Mouse (Mus musculus) forebrain, embryonic 12.5 days (tissue): Measurements from ENCODE around the gene Ebp. TPM values are rescaled to one million over a fixed set of nuclear protein-coding genes. Genes with fewer than 3 reads are reported as not detected.

ENCODE experiments used
- ATAC-seq: fragments of 200-750 bp; cut with Nextera tagmentation; 2 replicates; pipeline ENCODE4 v1.8.0; 2017; ENCODE audit warnings: moderate TSS enrichment; ENCODE audit not compliant: low FRiP score
- H3K27ac ChIP-seq: fragments of 300-500 bp; sonication (generic); 2 replicates; pipeline ENCODE4 v1.5.1; 2016; ENCODE audit warnings: mild to moderate bottlenecking
- H3K27me3 ChIP-seq: fragments of 300-500 bp; sonication (generic); 2 replicates; pipeline ENCODE4 v1.6.1; 2016; ENCODE audit warnings: mild to moderate bottlenecking
- H3K36me3 ChIP-seq: fragments of 300-500 bp; sonication (generic); replicated peaks from 2 replicates; pipeline ENCODE4 v1.6.1; 2016; ENCODE audit warnings: mild to moderate bottlenecking
- H3K4me1 ChIP-seq: fragments of 300-500 bp; sonication (generic); 2 replicates; pipeline ENCODE4 v1.6.1; 2016
- H3K4me2 ChIP-seq: fragments of 300-500 bp; sonication (generic); 2 replicates; pipeline ENCODE4 v1.6.1; 2016; ENCODE audit warnings: mild to moderate bottlenecking, moderate library complexity
- H3K4me3 ChIP-seq: fragments of 300-500 bp; sonication (generic); replicated peaks from 2 replicates; pipeline ENCODE4 v1.5.1; 2016; ENCODE audit warnings: mild to moderate bottlenecking
- H3K9ac ChIP-seq: fragments of 300-500 bp; sonication (generic); 2 replicates; pipeline ENCODE4 v1.6.1; 2016; ENCODE audit warnings: mild to moderate bottlenecking
- H3K9me3 ChIP-seq: fragments of 300-500 bp; sonication (generic); 2 replicates; pipeline ENCODE4 v1.6.1; 2016
- WGBS: fragments of 180-500 bp; shearing (Covaris S2); methylation state at CpG from one replicate; pipeline ENCODE4 v1.1.7; 2016; 5-methylcytosine and 5-hydroxymethylcytosine counted together
- polyA plus RNA-seq: library from polyadenylated mRNA; unstranded; fragments of >200 nt; fragmentation: Nextera tagmentation; extraction: Ambion mirVana; gene quantifications from 2 replicates; pipeline ENCODE4 v1.2.1, GENCODE M21; 2016

The Ebp gene
- polyA plus RNA-seq, 1 experiment from 2014 or later, result 25.3 TPM

DNA sequence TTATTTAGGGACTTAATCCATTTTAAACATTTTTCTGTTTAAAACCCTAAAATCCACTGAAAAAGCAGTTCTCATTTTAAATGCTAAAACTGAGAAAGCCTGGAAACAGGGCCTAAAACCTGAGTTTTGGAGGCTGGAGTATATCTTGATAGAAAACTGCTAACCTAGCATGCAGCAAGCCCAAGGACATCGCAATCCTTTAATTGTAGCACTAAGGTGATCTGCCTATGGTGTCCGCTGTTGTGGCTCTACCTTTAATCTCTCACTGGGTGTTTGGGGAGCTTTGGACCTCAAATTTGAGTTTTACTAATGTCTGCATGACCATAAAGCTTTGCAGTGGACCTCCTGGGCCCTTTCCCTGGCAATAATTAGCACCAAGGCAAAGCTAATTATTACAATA is 52.9 kb downstream of the Ebp start:
- Histone ChIP-seq H3K27me3 (no peaks in the 10 kb centered on the region), H3K36me3 (peaks cover 31% of the 10 kb centered on the region)
- WGBS, result 84% methylated on average over 2 of the region's 2 CpGs

DNA sequence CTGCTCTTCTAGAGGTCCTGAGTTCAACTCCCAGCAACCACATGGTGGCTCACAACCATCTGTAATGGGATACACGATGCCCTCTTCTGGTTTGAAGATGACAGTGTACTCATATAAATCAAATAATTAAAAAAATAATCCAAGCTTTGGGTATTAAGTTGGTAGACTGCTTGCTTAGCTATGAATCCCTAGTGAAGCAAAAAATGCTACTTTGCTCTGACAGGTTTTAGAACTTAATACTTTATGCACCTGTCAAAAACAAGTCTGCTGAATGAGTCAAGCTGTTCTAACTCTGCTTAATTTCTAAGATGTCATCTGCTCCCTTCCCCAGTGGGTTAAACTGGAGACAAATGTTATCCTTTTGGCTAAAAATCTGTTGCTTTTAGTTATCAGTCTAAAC is 53.8 kb downstream of the Ebp start:
- H3K9me3 ChIP-seq, result no peaks in the 10 kb centered on the region
- ATAC-seq, result no peak
- no peaks in the 10 kb centered on the region for H3K27me3 ChIP-seq
- no peak overlapping the region for H3K9ac ChIP-seq
- H3K4me1 ChIP-seq, result peaks cover 13% of the 10 kb centered on the region
- no peak overlapping the region for H3K4me3 ChIP-seq
- 67% methylated on average over 1 of the region's 1 CpGs for WGBS
- H3K27ac ChIP-seq, result no peak overlapping the region
- no peak overlapping the region for H3K4me2 ChIP-seq
- peaks cover 31% of the 10 kb centered on the region for H3K36me3 ChIP-seq

More for the DNA sequence above, 52.9 kb downstream of the Ebp start:
- no peak overlapping the region for H3K4me2 ChIP-seq
- no peaks in the 10 kb centered on the region for H3K9me3 ChIP-seq
- H3K27ac ChIP-seq, result no peak overlapping the region
- H3K4me1 ChIP-seq, result peaks cover 13% of the 10 kb centered on the region
- H3K9ac ChIP-seq, result no peak overlapping the region
- no peak for ATAC-seq
- no peak overlapping the region for H3K4me3 ChIP-seq

- no peak for ATAC-seq
- no peak overlapping the region for H3K9ac ChIP-seq
- no peak overlapping the region for H3K4me3 ChIP-seq
- peaks cover 8% of the 10 kb centered on the region for H3K36me3 ChIP-seq
- no peaks in the 10 kb centered on the region for H3K9me3 ChIP-seq
- WGBS, result 57% methylated on average over 2 of the region's 2 CpGs
- H3K4me2 ChIP-seq, result no peak overlapping the region
- no peaks in the 10 kb centered on the region for H3K4me1 ChIP-seq
- no peak overlapping the region for H3K27ac ChIP-seq
- H3K27me3 ChIP-seq, result no peaks in the 10 kb centered on the region
Observed at GRCm38 (mm10) chrX:8135886-8136285, 57.4 kb downstream of the Ebp start.

Other genes with a start within 250 kb of the Ebp start
- gene Hdac6, start 245.6 kb downstream of the Ebp start, polyA plus RNA-seq, result 81.5 and 85.6 TPM in 2 replicates
- gene Gata1, start 215.4 kb downstream of the Ebp start, polyA plus RNA-seq, result 0.87 and 0.97 TPM in 2 replicates
- gene Glod5, start 175.0 kb downstream of the Ebp start, polyA plus RNA-seq, result 0.31 and 0.42 TPM in 2 replicates
- 83.3 and 87.9 TPM in 2 replicates for gene Suv39h1, start 118.8 kb downstream of the Ebp start, polyA plus RNA-seq
- gene Was, start 103.0 kb downstream of the Ebp start, polyA plus RNA-seq, result 0.09 and 0.17 TPM in 2 replicates
- gene Wdr13, start 60.6 kb downstream of the Ebp start, polyA plus RNA-seq, result 38.6 and 39.1 TPM in 2 replicates
- 484 and 498 TPM in 2 replicates for gene Rbm3, start 47.6 kb downstream of the Ebp start, polyA plus RNA-seq
- gene Tbc1d25, start 17.3 kb downstream of the Ebp start, polyA plus RNA-seq, result 13.5 and 14.3 TPM in 2 replicates
- 20.1 and 22.9 TPM in 2 replicates for gene Porcn, start 13.0 kb upstream of the Ebp start, polyA plus RNA-seq
- 42.6 and 44.8 TPM in 2 replicates for gene Ftsj1, start 58.9 kb upstream of the Ebp start, polyA plus RNA-seq
- gene Slc38a5, start 77.6 kb upstream of the Ebp start, polyA plus RNA-seq, result 3.3 and 3.9 TPM in 2 replicates
- gene Ssxb10, start 133.9 kb upstream of the Ebp start, polyA plus RNA-seq, result not detected in 2 replicates
- gene Ssxb9, start 173.5 kb upstream of the Ebp start, polyA plus RNA-seq, result not detected in 2 replicates
- gene Ssxb1, start 219.8 kb upstream of the Ebp start, polyA plus RNA-seq, result not detected in 2 replicates